Mouse (Mus musculus) C2C12 (cell line): Measurements from ENCODE around the gene Fam196b.

Experiments
- CEBPB ChIP-seq: IDR thresholded peaks from one replicate; pipeline ENCODE4 v1.6.1; 2011; ENCODE audit warnings: low read depth, mild to moderate bottlenecking, control low read depth, moderate library complexity
- CTCF ChIP-seq: IDR thresholded peaks from one replicate; pipeline ENCODE4 v1.5.1; 2011; ENCODE audit not compliant: control insufficient read depth, insufficient read depth, insufficient read length
- FOSL1 ChIP-seq: IDR thresholded peaks from one replicate; pipeline ENCODE4 v1.8.0; 2011; ENCODE audit warnings: mild to moderate bottlenecking, low read length; ENCODE audit not compliant: poor library complexity, insufficient read depth, severe bottlenecking
- MAX ChIP-seq: IDR thresholded peaks from one replicate; pipeline ENCODE4 v1.6.1; 2011; ENCODE audit warnings: mild to moderate bottlenecking, control low read depth
- MYOD1 ChIP-seq: IDR thresholded peaks from one replicate; pipeline ENCODE4 v1.6.1; 2011; ENCODE audit warnings: low read depth; ENCODE audit not compliant: control insufficient read depth, insufficient read length
- USF1 ChIP-seq: IDR thresholded peaks from one replicate; pipeline ENCODE4 v1.6.1; 2011; ENCODE audit warnings: low read depth, mild to moderate bottlenecking, control low read depth, moderate library complexity

DNA sequence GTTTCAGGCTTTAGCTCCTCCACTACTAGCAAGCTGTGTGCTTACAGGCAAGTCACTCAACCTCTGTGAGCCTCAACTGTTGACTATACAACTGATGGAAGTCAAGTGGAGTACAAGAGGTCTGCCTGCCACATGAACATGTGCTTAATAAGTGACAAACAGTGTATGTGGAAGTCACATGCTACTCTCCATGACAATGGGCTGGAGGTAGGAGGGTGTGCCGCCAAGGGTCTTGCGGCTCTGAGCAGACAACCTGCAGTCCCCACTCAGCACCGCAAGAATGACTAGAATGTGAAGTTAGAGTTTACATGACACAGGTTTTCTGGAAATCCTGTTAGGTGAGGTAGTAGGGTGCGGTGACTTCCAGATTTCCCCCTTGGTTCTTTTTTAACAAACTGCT is 116.3 kb downstream of the Fam196b start:
- TF ChIP-seq CTCF (no peak), USF1 (no peak), MYOD1 (no peak), MAX (no peak), FOSL1 (no peak), CEBPB (no peak)
